Mouse (Mus musculus): ENCODE data around the gene Gm17409.

Gm17409 gene

DNA sequence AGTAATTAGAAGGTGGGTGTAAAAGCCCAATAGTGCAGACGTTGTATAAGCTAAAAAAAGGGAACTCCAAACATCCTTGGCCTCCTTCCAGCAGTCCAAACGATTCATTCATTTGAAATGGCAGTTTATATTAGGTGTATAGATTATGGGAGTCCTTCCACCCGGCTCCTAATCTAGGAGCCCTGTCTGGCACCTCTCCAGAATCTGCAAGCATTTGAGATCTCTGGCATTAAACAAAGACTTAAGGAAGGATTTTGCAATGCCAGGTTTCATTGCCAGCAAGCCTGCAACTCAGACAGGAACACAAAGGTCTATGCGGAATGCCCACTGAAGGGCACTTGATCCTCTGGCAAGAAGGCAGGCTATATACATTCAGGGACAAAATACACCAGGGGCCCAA, 15.2 kb downstream of the Gm17409 start:
- peak; percentile 47 for DNase-seq

DNA sequence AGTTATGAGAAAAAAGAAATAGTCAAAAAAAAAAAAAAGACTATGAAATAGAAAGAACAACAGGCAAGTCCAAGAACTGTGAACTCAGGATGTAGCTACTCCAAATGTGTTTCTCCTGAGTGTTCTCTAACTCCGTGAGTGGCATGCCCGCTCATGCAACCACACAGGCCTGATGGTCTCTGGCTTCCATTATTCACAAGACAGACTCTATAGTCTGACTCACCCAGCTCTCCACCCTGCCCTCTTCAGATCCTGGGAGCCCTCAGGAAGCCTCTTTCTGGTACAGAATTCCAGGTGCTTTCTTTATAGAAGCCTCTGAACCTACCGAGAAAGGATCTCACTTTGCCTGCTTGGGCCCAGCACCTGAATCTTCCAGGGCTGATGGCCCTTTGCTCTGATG, 15.8 kb downstream of the Gm17409 start:
- no peak for DNase-seq

DNA sequence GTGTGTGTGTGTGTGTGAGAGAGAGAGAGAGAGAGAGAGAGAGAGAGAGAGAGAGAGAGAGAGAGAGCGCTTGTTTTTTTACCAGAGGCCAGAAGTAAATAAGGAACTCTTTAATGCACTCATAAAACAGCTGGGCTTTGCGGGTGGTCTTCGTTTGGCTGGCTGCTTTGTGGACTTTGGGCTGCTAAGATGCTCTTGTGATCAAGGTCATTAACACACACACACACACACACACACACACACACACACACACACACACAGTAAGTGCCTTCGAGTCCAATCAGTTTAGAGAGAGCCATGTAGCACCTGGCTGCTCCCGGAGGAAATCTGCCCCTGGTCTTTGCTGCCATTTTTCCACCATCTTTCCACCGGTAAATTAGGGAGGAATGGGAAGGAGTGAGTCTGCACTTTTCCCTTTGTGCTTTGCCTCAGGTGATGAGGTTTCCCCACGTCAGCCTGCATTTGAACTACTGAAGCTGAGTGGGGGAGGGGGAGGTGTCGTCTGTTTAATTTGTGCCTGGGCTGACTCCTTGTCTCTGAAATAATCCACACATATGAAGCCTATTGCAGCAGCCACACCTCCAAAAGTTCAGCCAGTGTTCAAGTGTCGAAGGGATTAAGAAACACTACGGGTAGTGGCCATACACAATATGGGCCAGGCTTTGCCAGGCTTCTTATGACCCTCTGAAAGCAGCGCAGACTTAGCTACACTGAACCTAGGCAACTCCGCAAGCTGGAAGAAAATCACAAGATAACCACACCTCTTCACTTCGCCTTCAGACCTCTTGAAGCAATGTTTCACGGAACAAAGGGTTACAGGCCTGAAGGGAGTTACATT, 16.7 kb downstream of the Gm17409 start:
- DNase-seq, result no peak

- no peak for DNase-seq
These were observed 17.3 kb downstream of the Gm17409 start for GRCm38 (mm10) chr2:58487279-58487560.

GRCm38 (mm10) chr2:58488404-58488803, 18.5 kb downstream of the Gm17409 start:
- DNase-seq, result no peak

DNA sequence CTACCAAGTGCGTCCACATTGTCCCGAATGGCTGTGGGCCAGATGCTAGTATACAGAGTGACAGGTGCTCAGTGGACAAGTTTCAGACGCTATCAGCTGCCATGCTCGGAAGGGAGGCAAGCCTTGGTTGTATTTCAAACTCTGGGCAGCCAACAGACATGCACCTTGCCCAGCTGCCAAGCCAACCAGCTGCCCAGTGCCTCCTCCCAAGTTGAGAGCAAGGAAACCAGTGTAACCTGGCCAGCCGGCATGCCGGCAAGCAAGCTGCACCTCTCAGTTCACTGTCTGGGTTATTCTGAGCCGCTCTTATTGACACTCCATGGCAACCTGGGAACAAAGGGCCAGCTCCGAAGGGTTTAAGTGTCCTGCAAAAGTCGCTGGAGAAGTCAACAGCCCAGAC, 19.4 kb downstream of the Gm17409 start:
- peak; percentile 36 for DNase-seq

- DNase-seq, result no peak
These were observed 24.0 kb downstream of the Gm17409 start for GRCm38 (mm10) chr2:58493685-58494635.

DNA sequence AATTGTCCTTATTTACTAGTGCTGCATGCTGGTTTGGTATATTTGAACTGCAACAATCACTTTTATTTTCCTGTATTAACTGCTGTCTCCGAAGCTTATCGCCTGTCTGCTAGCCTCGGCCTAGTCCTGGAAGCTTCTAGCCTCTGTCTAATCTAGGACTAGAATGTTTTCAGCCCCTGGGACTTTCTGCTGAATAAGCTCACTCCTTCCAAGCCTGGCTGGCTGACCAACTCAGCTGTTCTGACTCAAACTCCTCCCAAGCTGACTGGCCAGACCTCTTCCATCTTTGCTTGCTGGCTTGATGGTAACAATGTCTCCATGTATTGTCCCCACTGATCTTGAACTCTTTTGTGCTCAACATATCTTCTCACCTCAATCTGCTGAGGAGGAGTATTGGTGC, 25.4 kb downstream of the Gm17409 start:
- DNase-seq, result no peak

GRCm38 (mm10) chr2:58496647-58497410, 26.9 kb downstream of the Gm17409 start:
- no peak for DNase-seq

- DNase-seq, result no peak
These were observed 35.6 kb downstream of the Gm17409 start for GRCm38 (mm10) chr2:58505306-58506090.

DNA sequence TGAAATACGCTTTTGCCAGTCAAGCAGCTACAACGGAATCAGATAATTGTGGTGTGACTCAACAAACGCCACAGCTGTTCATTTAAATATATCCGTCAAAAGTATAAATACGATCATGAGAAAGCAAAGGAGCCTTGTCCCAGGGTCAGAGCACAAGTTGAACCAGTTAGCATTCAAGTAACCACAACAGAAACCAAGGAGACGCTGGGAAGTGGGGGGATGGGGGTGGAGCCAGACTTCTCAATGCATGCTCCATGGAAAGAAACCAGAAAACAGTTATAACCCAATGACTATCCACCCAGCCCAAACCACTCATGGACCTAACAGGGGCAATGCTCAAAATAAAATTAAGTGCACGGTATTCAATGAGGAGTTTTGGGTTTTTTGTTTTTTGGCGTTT, 40.3 kb downstream of the Gm17409 start:
- no peak for DNase-seq

GRCm38 (mm10) chr2:58513212-58513611, 43.3 kb downstream of the Gm17409 start:
- DNase-seq, result no peak

DNA sequence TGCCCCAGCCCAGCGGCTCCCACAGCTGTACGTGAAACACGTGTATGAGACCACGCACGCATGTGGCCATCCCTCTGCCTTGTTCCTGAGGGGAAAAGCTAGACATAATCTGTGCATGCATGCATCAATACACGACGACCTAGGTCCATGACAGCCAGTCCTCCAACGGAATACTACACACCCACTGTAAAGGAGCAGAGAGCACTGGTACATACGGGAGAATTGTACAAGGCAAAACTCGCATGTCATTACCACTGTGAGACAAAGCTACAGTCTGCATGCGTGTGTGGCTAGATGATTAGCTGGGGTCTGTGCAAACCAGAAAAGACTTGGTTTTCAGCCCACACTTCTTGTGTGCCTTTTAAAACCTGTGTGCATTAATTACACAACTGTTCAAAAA, 44.6 kb downstream of the Gm17409 start:
- DNase-seq, result no peak

GRCm38 (mm10) chr2:58516000-58516399, 46.1 kb downstream of the Gm17409 start:
- peak; percentile 36 for DNase-seq

DNA sequence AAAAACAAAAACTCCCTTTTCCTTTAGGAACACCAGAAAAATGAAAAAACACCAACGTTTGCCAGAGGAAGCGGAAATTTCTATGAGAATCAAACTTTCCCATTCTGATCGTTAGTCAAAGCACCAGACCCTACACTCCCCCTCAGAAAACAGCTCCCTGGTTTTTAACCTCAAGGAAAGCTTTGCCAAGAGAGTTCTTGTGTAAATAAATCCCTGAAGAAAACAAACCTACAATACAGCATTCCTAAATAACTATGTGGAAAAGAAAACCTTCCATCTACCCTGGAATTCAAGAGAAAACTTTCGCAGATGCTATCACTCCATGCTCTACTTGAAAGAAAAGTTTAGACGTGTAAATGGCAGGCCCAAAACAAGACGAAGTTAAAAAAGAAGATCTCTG, 47.0 kb downstream of the Gm17409 start:
- DNase-seq, result no peak

DNA sequence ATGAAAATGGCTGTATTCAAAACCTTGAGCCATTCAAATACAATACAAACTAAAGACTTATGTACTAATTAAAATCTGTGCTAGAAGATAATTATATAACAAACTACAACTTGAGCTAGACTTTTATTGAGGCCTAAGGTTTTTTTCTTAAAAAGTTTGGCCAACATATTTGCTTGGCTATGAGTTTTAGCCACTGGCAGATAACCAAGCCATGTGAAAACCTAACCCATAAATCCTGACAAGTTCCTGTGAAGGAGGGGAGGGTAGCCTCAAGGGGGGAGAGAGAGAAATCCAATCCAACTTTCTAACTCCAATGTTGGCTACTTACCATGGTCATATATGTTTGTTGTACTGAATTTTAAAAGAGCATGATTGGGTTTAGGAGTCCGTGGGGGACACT, 48.6 kb downstream of the Gm17409 start:
- DNase-seq, result no peak
